Mouse (Mus musculus): Measurements from ENCODE around the gene Wfs1. TPM values are rescaled to one million over a fixed set of nuclear protein-coding genes. Genes with fewer than 3 reads are reported as not detected.

Wfs1 gene
- 18.5 and 18.6 TPM in 2 replicates for polyA plus RNA-seq (2012; rRNA removed)

DNA sequence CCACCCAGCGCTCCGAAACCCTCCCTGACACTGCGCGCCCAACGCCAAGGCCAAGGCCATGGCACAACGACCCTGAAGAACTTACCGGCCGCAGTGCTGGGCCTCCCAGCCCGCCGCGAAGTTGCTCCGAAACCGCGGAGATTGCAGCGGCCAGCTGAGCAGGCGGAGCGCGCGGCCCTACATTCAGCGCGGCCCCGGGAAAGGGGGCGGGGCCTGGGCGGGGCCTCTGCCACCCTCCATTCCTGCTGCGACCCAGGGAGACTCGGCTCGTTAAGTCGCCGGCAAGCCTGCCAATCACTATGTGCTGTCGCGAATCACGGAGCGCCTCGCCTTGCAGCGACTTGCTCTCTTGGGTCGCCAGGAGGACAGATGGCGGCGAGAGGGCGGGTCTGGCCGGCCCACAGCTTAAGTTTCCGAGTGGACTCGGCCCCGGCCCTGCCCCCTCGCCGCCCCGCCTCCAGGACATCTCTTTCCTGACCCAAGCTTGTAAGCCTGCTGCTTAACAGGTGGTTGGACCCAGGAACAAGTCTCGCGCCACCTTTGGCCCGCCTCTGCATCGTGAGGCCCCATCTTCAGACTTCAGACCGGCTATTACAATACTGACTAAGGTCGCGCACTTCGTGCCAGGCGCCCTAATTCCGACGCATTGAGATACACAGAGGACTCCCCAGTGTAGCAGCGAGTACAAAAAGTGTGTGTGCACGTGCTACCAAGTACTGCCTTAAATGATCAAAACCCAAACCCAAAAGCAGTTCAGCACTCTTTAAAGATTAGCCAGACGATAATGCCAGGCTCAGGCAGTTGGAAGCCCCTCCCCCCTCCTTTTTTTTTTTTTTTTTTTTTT lies at the start of gene Wfs1:
Gene Wfs1, minus strand, starts transcription at position 425 of the 844 bp plus-strand sequence.

Other genes with a start within 250 kb of the Wfs1 start
- gene Bloc1s4, start 240.6 kb downstream of the Wfs1 start, polyA plus RNA-seq (2012; rRNA removed): 29.2 and 37.3 TPM in 2 replicates
- gene Mrfap1, start 192.4 kb downstream of the Wfs1 start, polyA plus RNA-seq (2012; rRNA removed): 123 and 160 TPM in 2 replicates
- gene Man2b2, start 158.6 kb downstream of the Wfs1 start, polyA plus RNA-seq (2012; rRNA removed): 102 and 115 TPM in 2 replicates
- 1.9 TPM in 2 replicates for gene Ppp2r2c, start 120.7 kb downstream of the Wfs1 start, polyA plus RNA-seq (2012; rRNA removed)
- gene Gm1043, start 96.2 kb upstream of the Wfs1 start, polyA plus RNA-seq (2012; rRNA removed): 0.82 and 1.1 TPM in 2 replicates